In genomic region chr14:77928653-77929052, GRCm38 (mm10) we compare ENCODE assay signal across 8 mouse cellular contexts.
DNase-seq lines count a peak whose midpoint lies in the region; ATAC-seq lines count a peak whose summit lies in the region.
"Had no signal": no experiment of that assay in that cellular context is flagged by ENCODE, and none has a peak within 500 bp of the region (broad histone marks: within the 10 kb centered on the region; RNA-seq: fewer than 3 reads in every experiment).

No protein-coding gene starts in this region.

- peak; percentile 62; the same call in 1 of the 2 replicates for ATAC-seq in cerebellum, adult (ENCODE audit: insufficient number of reproducible peaks, low FRiP score, low TSS enrichment)
- ATAC-seq: forebrain, embryonic 13.5 days; forebrain, embryonic 15.5 days; forebrain, postnatal 0 days had no signal

- DNase-seq in cerebellum, adult 18-20 months, result no peak
- DNase-seq in cerebellum, postnatal 14 days, result peak; percentile 51 to 59
- DNase-seq in cerebellum, postnatal 4 days (ENCODE audit: low spot score in 2 of 2), result no peak
- peak; percentile 12 for DNase-seq in brain, adult 2 months (ENCODE audit: low read depth, low spot score)

Comparison
In these comparisons a context has a peak if more than half of its experiments do, and no peak if none do; other contexts are left out.
1. DNase-seq: peak in cerebellum, postnatal 14 days (2 of 2) and brain, adult 2 months (single experiment); none in cerebellum, adult 18-20 months (0 of 2) and cerebellum, postnatal 4 days (0 of 2).